Mouse (Mus musculus): ENCODE measurements around the gene Sema3e. TPM values are rescaled to one million over a fixed set of nuclear protein-coding genes. Genes with fewer than 3 reads are reported as not detected.

The Sema3e gene
- total RNA-seq, 2 experiments from 2014 or later: 0.38 to 0.51 TPM

DNA sequence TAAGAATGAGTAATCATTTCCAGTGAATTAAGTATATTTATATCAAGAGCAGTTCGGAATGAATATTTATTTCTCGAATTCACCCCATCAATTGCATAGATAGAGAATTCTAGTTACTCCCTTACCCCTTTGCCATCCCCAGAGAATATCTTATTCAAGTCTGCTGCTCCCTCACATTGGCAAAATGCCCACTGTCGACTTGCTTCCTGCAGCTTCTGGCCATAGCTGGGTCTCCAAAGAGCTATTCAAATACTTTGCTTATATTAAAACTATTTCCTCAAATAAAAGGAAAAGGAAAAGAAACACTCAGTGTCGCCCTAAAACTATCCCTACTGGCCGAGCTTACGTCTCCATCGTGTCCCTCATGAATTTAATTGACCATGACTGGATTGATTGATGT is 191.1 kb downstream of the Sema3e start:
- DNase-seq: no peak

GRCm38 (mm10) chr5:14218677-14219076 is 193.6 kb downstream of the Sema3e start:
- no peak for DNase-seq

- no peak for DNase-seq
Observed at GRCm38 (mm10) chr5:14224509-14224908, 199.4 kb downstream of the Sema3e start.

DNA sequence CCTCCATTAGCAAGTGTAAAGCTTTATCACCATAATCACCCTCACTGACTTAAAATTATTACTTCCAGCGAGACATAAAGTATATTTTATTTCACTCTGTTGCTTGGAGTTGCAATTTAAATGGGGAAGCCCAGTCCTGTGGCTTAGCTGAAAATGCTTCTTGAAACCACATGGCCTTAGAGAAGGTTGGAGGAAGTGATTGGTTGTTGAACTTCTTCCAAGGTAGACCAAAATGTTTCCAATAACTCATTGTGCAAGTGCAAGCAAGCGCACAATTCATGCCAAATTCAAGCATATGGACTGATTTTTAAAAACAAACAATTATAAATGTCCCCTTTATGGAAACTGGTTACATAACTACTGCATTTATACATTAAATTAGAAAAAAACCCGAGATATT is 206.0 kb downstream of the Sema3e start:
- DNase-seq: no peak

- no peak for DNase-seq
Observed at GRCm38 (mm10) chr5:14252583-14252982, 227.5 kb downstream of the Sema3e start.

DNA sequence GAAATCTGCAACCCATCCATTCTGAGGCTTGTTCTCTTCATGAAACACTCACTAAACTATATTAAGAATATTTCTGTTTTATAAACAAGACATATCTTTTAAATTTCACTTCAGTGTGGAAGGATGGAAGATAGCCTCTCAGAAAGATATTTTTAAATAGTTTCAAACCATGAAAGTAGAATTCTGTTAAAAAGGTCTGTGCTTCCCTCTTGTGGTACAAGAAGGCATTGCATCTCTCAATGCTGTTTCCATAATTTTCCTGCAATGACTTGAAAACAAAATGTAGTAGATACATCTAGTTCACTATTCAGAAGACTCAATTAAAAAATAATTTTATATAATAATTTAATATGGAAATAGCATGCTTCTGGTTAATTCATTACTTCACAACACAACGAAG is 228.3 kb downstream of the Sema3e start:
- no peak for DNase-seq

- DNase-seq: no peak
Observed at GRCm38 (mm10) chr5:14260156-14260555, 235.1 kb downstream of the Sema3e start.

- no peak for DNase-seq
Observed at GRCm38 (mm10) chr5:14267400-14267799, 242.3 kb downstream of the Sema3e start.

Other genes with a start within 250 kb of the Sema3e start
- not detected for gene Speer3, start 233.7 kb upstream of the Sema3e start, total RNA-seq (2021)